Mouse (Mus musculus) limb, embryonic 14.5 days (tissue): ENCODE data around the gene Atoh8. TPM values are rescaled to one million over a fixed set of nuclear protein-coding genes. Genes with fewer than 3 reads are reported as not detected.
A peak's percentile ranks its signal among the peaks of the same experiment; 100 is the strongest.

ENCODE experiments used
- ATAC-seq: fragments of 200-750 bp; cut with Nextera tagmentation; 2 replicates; pipeline ENCODE4 v1.8.0; 2017; ENCODE audit warnings: low read depth, moderate number of reproducible peaks, moderate TSS enrichment; ENCODE audit not compliant: low FRiP score
- DNase-seq: peaks from one replicate; pipeline ENCODE4 v3.0.0-alpha.2; 2015; ENCODE audit warnings: low spot score
- H3K27ac ChIP-seq: fragments of 300-500 bp; sonication (generic); replicated peaks from 2 replicates; pipeline ENCODE4 v1.5.1; 2014; ENCODE audit warnings: low read depth, mild to moderate bottlenecking, low read length, moderate library complexity, mixed read lengths
- H3K27me3 ChIP-seq: fragments of 300-500 bp; sonication (generic); 2 replicates; pipeline ENCODE4 v1.6.1; 2014; ENCODE audit warnings: low read length, mixed read lengths; ENCODE audit not compliant: control insufficient read depth, insufficient read depth
- H3K36me3 ChIP-seq: fragments of 300-500 bp; sonication (generic); 2 replicates; pipeline ENCODE4 v1.6.1; 2014; ENCODE audit warnings: mild to moderate bottlenecking, low read length, moderate library complexity, mixed read lengths; ENCODE audit not compliant: control insufficient read depth, insufficient read depth
- H3K4me1 ChIP-seq: fragments of 300-500 bp; sonication (generic); 2 replicates; pipeline ENCODE4 v1.6.1; 2014; ENCODE audit warnings: antibody characterized with exemption, low read length, mixed read lengths; ENCODE audit not compliant: control insufficient read depth, insufficient read depth
- H3K4me2 ChIP-seq: fragments of 300-500 bp; sonication (generic); replicated peaks from 2 replicates; pipeline ENCODE4 v1.6.1; 2014; ENCODE audit warnings: low read depth, mild to moderate bottlenecking, low read length, moderate library complexity; ENCODE audit not compliant: severe bottlenecking
- H3K4me3 ChIP-seq: fragments of 300-500 bp; sonication (generic); replicated peaks from 2 replicates; pipeline ENCODE4 v1.5.1; 2014; ENCODE audit warnings: low read length
- H3K9ac ChIP-seq: fragments of 300-500 bp; sonication (generic); 2 replicates; pipeline ENCODE4 v1.6.1; 2014; ENCODE audit warnings: mild to moderate bottlenecking, low read depth, low read length, moderate library complexity; ENCODE audit not compliant: severe bottlenecking
- H3K9me3 ChIP-seq: fragments of 300-500 bp; sonication (generic); 2 replicates; pipeline ENCODE4 v1.6.1; 2016; ENCODE audit warnings: low read length; ENCODE audit not compliant: control insufficient read depth
- POLR2A ChIP-seq: fragments of 200-500 bp; IDR thresholded peaks from 2 replicates; pipeline ENCODE4 v1.8.0; 2012; ENCODE audit warnings: inconsistent platforms, mild to moderate bottlenecking, moderate library complexity, borderline replicate concordance; ENCODE audit not compliant: insufficient read depth, insufficient read length; ENCODE audit errors: extremely low read depth
- WGBS: fragments of 180-500 bp; shearing (Covaris S2); extraction: QIAGEN DNeasy Blood & Tissue Kit; methylation state at CpG from one replicate; pipeline ENCODE4 v1.1.7; 2014; 5-methylcytosine and 5-hydroxymethylcytosine counted together
- polyA plus RNA-seq, 2 experiments: library from polyadenylated mRNA; depleted of rRNA in 1 of 2; stranded (reverse) in 1 of 2; unstranded in 1 of 2; fragments of >200 nt; fragmentation: Nextera tagmentation in 1 of 2; extraction: Ambion mirVana in 1 of 2; gene quantifications; 2 replicates each; pipeline versions ENCODE4 v1.2.1 to v1.2.3; 2012 to 2014

The Atoh8 gene
- polyA plus RNA-seq, 2 experiments: 15.1 to 19.8 TPM

DNA sequence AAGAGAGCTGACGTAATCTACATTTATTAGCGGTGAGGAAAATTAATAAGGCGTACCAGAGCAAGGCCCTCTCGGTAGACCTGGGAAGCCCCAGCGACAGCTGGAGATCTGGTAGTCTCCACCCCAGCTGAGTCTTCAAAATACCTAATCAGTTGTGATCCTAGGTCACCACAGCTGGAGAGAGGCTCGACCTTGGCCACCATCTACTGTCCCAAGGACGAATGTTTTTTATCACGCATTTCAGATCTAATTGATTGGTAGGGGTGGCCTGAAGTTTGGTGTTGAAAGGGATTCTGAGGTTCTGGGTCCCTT lies 6.4 kb upstream of the Atoh8 start:
- peaks cover 52% of the 10 kb centered on the region for H3K4me1 ChIP-seq
- 27% methylated on average over 8 of the region's 8 CpGs for WGBS

DNA sequence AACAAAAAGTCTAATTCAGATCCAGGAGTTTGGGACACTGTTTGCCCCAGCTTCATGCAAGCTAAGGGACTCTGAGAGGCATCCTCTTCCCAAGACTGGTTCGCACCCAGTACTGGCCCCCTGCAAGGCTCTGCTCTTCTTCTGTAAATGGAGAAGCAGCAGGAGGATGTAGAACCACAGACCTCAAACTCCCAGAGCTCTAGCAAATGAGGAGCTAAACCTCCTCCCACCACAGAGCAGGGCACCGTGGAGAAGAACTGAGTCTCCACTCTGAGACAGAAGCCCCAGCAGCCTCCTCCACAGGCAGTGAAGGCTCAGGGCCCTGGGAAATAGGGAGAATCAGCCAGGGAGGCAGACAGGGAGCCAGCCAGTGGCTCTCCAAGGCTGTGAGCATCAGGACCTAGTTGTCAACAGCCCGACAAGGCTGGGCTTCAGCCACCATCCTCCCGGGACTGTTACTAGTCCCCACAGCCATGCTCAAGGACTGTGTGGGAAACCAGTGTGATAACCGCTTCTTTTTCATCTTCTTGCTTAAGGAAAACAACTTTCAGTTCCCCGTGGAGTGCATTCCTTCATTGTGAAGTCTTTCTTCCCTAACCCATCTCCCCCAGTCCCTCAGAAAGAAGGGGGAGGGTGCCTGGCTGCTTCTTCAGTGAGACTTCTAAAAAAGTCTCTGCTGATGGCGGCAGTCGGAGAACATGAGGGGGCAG lies 5.9 kb upstream of the Atoh8 start:
- no peaks in the 10 kb centered on the region for H3K27me3 ChIP-seq
- H3K9ac ChIP-seq: 0 out of 2 replicates have a peak overlapping the region, but pooled peaks have one; percentile 25
- H3K9me3 ChIP-seq: no peaks in the 10 kb centered on the region
- H3K4me3 ChIP-seq: no peak overlapping the region
- WGBS: 24% methylated on average over 8 of the region's 8 CpGs
- no peaks in the 10 kb centered on the region for H3K36me3 ChIP-seq
- H3K4me1 ChIP-seq: peaks cover 57% of the 10 kb centered on the region
- 0 out of 2 replicates have a peak overlapping the region, but pooled peaks have one; percentile 23 for H3K4me2 ChIP-seq
- H3K27ac ChIP-seq: no peak overlapping the region
- ATAC-seq (no peak), DNase-seq (no peak)
- TF ChIP-seq POLR2A: no peak

More for the DNA sequence above, 6.4 kb upstream of the Atoh8 start:
- H3K27me3 ChIP-seq: no peaks in the 10 kb centered on the region
- ATAC-seq (no peak), DNase-seq (peak; percentile 46)
- no peak overlapping the region for H3K9ac ChIP-seq
- no peaks in the 10 kb centered on the region for H3K9me3 ChIP-seq
- TF ChIP-seq POLR2A: no peak
- no peaks in the 10 kb centered on the region for H3K36me3 ChIP-seq
- no peak overlapping the region for H3K4me2 ChIP-seq
- no peak overlapping the region for H3K27ac ChIP-seq
- no peak overlapping the region for H3K4me3 ChIP-seq

DNA sequence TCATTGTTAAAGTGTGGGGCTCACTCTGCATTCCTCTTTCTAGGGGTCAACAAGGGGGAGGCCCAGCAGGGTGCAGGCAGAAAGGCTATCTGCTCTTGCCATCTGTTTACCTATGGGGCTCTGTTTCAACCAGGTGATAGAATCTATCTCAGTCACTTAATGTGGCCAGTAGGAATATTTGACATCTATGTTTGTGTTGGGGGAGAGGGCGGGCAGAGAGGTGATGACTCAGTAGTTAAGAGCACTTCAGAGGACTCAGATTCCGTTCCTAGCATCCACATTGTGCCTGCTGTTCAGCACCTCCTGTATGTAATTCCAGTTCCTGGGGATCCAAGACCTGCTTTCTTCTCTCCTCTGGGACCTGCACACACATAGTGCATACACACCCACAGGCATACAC lies 4.7 kb upstream of the Atoh8 start:
- no peak for TF ChIP-seq POLR2A
- no peak for ATAC-seq
- H3K27ac ChIP-seq: no peak overlapping the region
- DNase-seq: no peak
- H3K27me3 ChIP-seq: no peaks in the 10 kb centered on the region
- peaks cover 52% of the 10 kb centered on the region for H3K4me1 ChIP-seq
- WGBS: 62% methylated on average over 2 of the region's 2 CpGs
- no peak overlapping the region for H3K4me2 ChIP-seq
- no peaks in the 10 kb centered on the region for H3K36me3 ChIP-seq
- no peak overlapping the region for H3K9ac ChIP-seq
- H3K4me3 ChIP-seq: no peak overlapping the region
- H3K9me3 ChIP-seq: no peaks in the 10 kb centered on the region

DNA sequence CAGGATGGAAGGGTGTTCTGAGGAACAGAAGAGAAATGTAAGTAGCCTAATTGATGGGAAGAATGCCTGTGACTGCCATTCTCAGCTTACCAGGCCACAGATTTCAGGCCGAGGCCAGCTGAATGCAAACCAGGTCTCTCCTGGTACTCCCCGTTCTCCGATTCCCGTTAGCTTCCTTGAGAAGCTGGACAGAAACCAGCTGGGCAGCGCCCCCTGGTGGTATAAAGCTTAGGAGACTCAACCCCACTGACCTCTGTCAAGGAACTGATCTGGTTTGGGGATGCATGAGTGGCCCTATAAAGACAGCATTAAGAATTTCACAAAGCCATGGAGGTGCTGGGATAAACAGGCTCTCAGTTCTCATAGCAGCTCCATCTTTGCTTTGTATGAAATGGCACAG lies 1.7 kb upstream of the Atoh8 start:
- no peaks in the 10 kb centered on the region for H3K27me3 ChIP-seq
- peak; percentile 88 for DNase-seq
- no peak overlapping the region for H3K9ac ChIP-seq
- no peaks in the 10 kb centered on the region for H3K9me3 ChIP-seq
- H3K4me1 ChIP-seq: peaks cover 39% of the 10 kb centered on the region
- WGBS: 0% methylated on average over 5 of the region's 5 CpGs
- no peak for ATAC-seq
- H3K27ac ChIP-seq: no peak overlapping the region
- no peak overlapping the region for H3K4me3 ChIP-seq
- H3K36me3 ChIP-seq: no peaks in the 10 kb centered on the region
- no peak overlapping the region for H3K4me2 ChIP-seq
- TF ChIP-seq POLR2A: no peak

DNA sequence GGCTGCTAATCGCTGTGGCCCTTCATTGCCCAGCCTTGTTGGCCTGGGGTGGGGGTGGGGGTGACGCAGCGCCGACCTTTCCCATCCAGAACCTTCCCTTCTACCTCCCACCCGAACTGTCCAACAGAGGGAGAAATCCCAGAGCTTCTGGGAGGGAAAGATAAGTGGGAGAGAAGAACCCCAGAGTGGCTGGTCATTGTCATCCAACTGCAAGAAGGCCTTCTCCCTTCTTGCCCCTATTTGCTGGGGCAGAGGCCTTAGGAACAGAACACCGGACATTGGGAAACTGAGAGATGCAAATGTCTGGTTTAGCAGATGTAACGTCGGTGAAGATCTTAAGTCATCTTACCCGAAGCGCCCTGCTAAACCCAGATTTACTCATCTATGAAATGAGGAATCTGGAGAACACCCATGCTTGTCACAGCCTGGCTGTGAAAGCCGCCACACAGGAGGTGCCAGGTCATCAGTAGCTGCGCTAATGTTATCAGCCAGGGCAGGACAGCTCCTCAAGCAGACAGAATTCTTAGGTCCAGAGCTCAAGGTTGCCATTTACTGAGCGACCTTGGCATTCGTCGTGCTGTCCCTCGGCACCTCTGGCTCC lies 530 bp upstream of the Atoh8 start:
- Histone ChIP-seq H3K27ac (0 out of 2 replicates have a peak overlapping the region, but pooled peaks have one; percentile 73), H3K4me3 (peak overlapping the region; percentile 76), H3K36me3 (no peaks in the 10 kb centered on the region), H3K9ac (peak overlapping the region; percentile 66; the same call in 1 of the 2 replicates), H3K4me1 (peaks cover 38% of the 10 kb centered on the region), H3K27me3 (no peaks in the 10 kb centered on the region), H3K9me3 (no peaks in the 10 kb centered on the region), H3K4me2 (peak overlapping the region; percentile 95)
- ATAC-seq: no peak
- no peak for DNase-seq
- no peak for TF ChIP-seq POLR2A
- WGBS: 34% methylated on average over 16 of the region's 16 CpGs
